Mouse (Mus musculus): ENCODE data around the gene Trpc4ap.

Gene Trpc4ap

DNA sequence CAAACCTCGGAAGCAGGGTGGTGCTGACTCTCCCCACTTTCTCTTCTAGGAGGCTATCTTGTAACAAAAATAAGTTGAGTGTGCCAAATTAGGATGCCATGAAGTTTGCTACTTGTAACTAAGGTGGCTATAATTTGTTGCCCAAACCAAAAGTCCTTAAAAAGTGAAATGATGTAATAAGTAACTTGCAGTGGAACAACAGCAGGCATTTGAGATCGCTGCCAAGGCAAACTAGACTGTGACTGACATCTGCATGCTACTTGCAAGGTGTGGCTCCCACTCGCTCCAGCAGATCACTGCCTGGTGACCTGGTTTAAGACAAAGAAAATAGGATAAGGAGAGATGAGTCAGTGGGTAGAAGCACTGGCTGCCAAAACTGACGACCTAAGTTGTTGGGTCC lies 952 bp upstream of the Trpc4ap start:
- no peak for DNase-seq (ENCODE audit: low read depth, low spot score)

DNA sequence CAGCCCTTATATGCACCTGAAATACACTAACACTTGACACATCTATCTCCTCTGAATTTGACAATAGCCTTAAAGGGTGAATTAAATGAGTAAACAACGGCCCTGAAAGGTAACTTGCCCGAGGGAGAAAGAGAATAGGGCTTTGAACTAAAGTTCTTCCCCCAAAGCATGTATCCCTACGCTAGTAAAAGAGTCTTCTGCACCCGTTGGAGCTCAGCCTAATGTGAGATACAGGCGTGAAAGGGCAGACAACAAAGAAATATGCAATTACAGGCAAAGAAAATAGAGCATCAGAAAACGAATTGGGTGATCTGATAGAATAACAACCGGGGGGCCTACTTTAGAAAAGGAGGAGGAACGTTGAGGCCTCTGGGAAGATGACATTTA lies 855 bp downstream of the Trpc4ap start:
- no peak for DNase-seq (ENCODE audit: low read depth, low spot score)

DNA sequence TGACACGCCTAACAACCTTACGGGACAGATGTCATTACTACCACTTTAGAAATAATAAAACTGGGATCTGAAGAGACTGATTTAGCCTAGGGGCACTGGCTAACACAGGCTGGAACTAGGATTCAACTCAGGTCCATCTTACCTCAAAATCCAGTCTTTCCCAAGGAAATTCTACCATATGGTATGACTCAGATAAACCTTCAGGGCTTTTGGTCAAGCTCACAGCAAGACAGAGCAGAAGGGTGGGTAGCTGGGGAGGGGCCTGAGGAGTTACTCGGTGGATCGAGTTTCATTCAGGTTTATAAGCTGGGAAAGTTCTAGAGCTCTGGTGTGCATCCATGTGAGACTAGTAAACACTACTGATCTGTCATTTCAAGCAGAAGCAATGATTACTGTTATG lies 3.0 kb downstream of the Trpc4ap start:
- DNase-seq (ENCODE audit: low read depth, low spot score), result no peak

DNA sequence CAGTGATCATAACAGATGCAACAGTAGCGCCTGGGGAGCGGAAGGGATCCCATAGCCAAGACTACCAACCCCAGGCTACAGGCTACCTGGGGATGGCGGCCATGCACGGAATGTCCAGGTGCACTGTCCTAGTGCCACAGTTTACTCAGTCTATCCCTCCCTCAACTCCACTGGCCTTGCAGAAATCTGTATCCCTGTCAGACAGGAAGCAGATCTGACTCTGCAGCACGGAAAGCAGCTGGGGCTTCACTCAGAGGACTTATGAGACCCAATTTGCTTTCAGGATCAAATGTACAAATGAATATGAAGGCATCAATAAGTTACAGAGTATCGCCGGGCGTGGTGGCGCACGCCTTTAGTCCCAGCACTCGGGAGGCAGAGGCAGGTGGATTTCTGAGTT lies 4.4 kb downstream of the Trpc4ap start:
- DNase-seq (ENCODE audit: low read depth, low spot score), result no peak

DNA sequence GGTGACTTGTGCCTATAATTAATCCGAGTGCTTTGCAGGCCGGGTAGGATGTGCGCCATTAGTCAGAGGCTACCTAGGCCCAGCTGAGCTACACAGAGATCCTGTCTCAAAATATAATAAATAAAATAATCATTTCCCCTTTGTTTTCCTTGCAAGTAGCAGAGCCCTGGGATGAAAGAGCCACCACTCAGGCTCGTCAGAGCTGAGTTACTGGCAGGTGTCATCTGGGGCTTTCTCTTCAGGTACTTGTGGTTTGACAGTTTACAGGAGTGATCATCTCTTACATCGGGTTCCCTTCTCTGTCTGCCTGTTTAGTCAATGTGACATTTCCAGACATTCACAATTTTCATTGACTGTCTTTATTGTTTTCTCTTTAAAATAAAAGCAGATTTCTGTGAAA lies 5.6 kb downstream of the Trpc4ap start:
- DNase-seq (ENCODE audit: low read depth, low spot score), result no peak

DNA sequence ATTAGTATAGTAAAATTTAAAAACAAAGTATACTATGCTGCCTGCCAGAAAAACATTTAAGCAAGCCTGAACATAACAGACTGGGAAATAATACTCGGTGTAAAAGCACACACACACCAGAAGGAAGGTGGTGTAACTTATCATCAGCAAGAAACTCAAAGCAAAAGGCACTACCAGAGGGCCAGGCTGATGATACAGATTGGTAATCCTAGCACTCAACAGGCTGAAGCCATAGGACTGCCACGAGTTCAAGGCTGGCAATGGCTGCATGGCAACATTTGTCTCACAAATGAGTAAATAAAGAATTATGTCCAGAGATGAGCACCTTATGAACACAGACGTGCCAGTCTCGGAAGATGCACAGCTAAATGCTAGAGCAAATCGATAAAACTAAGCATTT lies 8.4 kb downstream of the Trpc4ap start:
- no peak for DNase-seq (ENCODE audit: low read depth, low spot score)

DNA sequence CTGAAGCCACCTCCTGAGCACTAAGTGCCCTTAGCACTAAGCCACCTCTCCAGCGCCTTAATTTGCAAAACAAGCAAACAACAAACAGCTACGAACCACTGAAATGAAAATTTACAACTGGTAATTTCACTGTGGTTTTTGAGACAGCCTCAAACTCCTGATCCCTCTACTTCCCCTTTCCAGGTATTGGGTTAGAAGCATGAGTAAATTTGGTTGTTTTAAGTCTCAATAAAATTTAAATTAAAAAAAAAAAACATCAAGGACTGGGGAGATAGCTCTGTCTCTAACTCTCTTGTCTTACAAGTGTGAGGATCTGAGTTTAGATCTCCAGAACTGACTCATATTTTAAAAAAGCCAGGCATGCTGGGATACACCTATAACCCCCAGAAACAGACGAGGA lies 9.0 kb downstream of the Trpc4ap start:
- DNase-seq (ENCODE audit: low read depth, low spot score), result no peak

DNA sequence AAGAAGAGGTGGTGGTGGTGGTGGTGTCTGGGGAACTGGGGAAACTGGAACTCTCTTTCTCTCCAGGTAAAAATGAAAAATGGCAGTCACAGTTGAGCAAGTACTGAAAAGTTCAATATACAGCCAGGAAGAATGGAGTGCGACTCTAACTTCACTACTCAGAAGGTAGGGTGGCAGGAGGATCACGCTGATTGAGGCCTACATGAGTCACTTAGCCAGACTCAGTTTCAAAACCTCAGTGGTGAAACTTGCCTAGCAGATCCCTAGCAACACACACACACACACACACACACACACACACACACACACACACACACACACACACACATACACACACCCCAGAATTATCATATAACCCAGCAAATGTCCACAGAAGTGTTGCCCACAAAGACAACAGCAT lies 10.3 kb downstream of the Trpc4ap start:
- no peak for DNase-seq (ENCODE audit: low read depth, low spot score)

DNA sequence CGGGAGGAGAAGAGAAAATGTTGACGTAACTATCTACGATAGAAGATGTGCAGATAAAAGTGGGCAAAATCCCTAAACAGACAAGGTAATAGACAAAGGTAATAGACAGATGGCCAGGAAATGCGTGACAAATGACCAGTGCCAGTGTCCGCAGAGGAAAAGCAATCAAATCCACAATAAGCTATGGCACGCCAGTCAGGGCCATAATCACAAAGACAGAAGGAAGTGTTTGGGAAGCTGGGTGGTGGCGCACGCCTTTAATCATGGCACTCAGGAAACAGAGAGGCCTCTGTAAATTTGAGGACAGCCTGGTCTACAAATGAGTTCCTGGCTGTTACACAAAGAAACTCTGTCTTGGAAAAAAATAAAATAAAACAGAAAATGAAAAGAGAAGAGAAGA lies 11.0 kb downstream of the Trpc4ap start:
- no peak for DNase-seq (ENCODE audit: low read depth, low spot score)

DNA sequence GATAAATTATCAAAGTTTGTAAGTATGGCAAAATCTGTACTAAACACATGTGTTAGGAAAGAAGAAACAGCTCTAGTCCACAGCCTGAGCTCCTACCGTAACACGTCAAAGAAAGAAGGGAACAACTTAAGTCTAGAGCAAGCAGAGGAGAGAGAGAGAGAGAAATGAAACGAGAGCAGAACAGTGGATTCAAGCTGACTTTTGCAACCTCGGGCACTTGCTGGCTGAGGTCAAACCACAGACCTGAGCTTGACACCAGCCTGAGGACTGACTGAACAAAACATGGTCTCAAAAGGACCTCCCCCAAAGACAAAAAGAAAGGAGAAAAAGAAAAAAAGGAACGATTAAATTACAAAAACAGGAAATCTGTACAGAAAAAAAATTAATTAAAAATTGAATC lies 11.6 kb downstream of the Trpc4ap start:
- DNase-seq (ENCODE audit: low read depth, low spot score), result no peak

DNA sequence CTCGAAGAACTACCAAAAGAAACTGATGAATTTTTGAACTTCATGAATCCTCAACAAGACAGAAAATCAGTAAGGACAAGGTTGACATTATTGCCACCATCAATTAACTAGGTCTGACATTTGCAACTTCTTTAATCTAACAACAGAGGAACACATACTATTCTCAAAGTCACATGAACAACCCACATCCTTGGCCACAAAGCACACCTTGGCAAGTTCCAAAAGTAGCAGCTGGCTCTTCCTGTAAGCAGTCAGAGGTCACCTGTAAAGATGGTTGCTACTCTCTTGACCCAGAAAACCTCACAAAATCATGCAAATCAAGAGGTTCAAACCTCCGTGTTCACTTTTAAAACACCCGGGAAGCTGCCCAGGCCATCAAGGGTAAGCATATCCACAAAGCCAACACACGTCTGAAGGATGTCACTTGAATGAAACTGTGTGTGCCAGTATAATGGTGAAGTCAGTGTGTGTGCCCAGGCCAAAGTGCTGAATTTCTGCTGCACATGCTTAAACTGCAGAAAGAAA lies 12.5 kb downstream of the Trpc4ap start:
- no peak for DNase-seq (ENCODE audit: low read depth, low spot score)

DNA sequence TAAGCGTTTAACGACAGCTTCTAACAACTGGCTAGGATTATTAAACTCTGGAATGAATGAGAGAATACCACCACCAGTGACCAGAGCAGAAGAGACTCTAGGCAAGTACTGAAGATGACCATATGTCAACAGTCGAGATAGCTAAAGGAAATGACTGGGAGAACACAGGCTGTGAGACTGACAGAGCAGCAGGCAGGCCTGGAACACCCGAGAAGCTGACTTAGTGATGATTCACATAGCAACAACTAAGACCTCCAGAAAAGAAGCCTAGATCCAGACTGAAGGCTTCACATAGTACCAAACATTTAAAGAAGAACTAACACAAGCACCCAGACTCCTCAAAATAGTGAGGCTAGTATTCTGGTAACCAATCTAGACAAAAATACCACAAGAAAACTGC lies 17.1 kb downstream of the Trpc4ap start:
- no peak for DNase-seq (ENCODE audit: low read depth, low spot score)

DNA sequence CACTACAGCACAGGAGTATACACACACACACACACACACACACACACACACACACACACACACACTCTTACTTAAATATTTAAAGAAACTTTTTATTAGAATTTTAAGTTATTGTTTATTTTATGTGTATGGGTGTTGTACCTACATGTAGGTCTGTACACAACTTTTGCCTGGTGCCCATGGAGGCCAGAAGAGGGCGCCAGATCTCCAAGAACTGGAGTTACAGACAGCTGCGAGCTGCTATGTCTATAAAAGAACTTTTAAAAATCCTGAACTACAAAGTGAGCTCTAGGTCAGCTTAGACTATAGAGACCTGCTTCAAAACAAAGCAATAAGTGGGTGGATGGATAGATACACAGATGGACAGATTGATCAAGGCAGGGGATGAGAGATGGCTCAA lies 18.6 kb downstream of the Trpc4ap start:
- peak; percentile 55 for DNase-seq (ENCODE audit: low read depth, low spot score)

DNA sequence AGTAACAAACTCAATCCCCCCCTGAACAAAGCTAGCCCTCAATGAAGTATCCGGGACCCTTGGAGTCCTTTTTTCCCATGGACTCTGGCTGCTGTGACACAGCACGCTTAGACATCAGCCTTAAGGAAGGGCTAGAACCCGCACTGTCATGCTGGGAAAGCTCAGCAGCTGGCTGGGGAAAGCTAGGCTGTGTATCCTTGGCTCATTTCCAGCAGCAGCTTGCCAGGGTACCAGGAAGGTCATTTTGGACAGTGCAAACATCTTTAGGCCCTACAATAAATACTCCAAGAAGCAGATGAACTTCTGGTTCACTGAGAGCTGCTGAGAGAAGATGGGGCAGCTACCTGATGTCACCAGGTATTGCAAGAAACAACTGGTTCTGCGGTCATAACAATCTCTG lies 20.9 kb downstream of the Trpc4ap start:
- no peak for DNase-seq (ENCODE audit: low read depth, low spot score)

DNA sequence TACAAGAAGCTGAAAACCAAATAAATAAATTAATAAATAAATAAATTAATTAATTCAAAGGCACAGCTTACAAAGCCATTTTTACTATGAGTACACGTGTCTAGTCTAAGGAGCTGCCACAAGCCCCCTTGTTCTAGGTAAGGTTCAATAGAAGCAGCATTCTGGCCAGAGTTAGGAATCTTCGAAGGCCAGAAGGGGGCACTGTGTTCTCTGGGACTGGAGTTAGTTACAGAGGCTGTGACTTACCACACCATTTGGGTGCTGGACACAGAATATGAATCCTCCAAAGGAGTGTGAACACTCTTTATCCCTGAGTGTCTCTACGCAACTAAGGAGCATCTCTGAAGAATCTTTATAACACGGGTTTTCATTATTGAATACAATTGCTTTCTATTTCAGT lies 23.7 kb downstream of the Trpc4ap start:
- DNase-seq (ENCODE audit: low read depth, low spot score), result no peak

DNA sequence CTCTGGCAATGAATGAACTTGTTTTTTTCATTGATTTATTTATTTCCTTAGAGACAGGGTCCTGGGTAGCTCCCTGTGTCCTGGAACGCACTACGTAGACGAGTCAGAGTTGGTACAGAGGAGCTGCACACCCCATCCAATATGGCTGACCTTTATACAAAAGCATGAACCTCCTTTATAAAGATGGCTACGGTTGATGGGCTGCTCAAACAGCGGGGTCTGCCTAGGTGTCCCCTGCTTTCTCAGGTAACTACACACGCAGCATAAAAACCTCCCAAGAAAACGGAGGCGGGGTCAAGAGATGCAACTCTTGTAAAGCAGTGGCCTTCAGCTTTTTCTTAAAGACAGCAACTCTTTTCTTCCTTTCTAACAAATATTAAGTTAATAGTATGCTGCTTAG lies 24.3 kb downstream of the Trpc4ap start:
- no peak for DNase-seq (ENCODE audit: low read depth, low spot score)

DNA sequence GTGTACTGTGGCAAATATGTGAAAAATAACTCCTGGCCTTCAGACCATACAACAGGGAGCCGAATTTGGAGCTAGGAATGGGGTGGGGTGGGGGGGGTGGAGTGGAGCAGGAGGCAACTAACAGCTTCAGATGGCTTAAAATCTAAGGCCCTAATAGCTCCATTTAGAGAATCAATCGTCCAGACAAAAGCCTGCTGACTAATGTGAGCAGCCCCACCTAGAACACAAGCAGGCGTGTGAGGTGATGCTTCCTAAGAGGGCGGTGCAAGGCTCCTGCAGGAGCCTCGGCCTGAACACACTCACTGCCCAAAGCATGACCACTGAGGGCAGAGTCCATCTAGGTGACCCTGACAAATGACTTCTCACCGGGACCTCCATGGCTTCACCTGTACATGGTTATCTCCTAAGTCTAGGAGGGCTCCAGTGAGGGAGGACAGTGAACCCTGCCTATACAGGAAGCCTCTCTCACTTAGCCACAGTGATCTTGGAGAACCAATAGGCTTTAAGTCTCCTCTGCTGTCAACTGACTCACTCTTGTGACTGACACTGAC lies 28.2 kb downstream of the Trpc4ap start:
- DNase-seq (ENCODE audit: low read depth, low spot score), result no peak

DNA sequence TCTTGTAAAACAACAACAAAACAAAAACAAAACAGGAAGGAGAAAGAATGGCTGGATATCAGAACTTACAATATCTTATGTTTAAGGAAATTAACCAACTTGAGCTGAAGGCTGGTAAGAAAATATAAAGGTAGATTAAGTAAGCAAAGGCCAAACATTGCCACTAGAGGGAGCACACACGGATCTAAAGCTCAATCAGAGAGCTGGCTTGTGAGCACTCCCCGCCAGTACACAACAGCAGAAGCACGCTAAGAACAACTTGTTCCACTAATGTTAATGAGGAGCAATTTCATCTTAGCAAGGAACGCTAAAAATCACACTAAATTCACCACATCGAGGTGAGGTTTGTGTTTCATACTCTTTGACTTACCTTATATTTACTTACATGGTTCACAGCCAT lies 29.1 kb downstream of the Trpc4ap start:
- DNase-seq (ENCODE audit: low read depth, low spot score), result no peak

DNA sequence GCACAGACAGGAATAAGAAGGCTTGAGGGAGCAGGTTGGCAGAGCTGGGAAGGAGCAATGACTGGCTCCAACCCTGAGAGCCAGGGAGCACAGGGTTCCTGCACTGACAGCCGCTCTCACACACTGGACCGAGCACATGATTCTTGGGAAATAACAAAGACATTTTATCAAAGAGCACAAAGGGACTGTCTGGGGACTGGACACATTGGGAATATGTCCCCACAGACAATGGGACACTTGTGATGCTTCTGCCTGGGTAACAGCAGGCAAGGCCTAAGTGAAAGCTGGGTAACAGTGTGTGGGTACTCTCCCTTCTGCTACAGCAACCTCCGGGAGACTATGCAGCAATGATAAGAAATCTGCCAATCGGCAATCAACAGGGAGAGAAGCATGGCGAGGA lies 29.8 kb downstream of the Trpc4ap start:
- no peak for DNase-seq (ENCODE audit: low read depth, low spot score)

DNA sequence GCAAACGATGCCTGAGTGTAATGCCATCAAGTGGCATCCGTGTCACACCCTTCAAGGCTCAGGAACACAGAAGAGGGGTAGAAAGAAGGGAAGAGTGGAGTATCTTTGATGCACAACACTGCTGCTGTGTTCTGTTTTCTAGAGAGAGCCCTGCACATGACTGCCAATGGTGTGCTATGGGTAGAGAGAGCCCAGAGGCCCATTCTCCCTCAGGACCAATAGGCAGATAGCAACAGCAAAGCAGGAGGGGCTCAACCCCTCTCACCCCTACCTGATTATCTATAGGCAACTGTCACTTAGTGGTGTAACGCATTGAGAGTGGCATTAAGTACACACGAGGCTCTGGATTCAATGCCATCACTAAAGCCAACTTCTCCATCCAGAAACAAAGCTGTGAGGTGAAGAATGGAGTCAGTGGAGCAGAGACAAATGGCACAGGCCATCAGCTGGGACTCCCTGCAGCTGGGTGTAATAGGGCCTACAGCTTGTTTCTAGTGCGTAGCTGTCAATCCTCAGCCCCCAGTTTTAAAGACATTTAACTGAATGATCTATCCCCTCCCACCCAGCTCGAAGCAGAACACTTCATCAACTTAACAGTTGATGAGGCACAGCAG lies 36.3 kb downstream of the Trpc4ap start:
- DNase-seq (ENCODE audit: low read depth, low spot score), result no peak

DNA sequence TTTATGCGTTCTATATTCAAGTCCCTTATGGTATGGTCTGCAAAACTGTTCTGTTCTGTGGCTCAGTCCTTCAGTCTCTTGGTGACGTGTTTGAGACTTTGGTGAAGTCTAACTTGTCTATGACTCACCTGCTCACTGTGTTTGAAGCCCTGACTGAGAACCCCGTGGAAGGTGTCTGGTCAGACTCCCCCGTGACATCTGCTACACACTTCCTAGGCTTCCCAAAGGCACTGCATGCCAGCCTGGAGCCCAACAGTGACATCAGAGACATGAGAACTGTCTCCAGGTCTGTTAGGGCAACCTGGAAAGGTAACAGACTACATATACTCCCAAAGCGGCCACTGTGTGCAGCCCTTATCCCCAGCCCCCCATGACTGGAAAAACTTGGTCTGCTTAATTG lies 39.6 kb downstream of the Trpc4ap start:
- DNase-seq (ENCODE audit: low read depth, low spot score), result no peak

DNA sequence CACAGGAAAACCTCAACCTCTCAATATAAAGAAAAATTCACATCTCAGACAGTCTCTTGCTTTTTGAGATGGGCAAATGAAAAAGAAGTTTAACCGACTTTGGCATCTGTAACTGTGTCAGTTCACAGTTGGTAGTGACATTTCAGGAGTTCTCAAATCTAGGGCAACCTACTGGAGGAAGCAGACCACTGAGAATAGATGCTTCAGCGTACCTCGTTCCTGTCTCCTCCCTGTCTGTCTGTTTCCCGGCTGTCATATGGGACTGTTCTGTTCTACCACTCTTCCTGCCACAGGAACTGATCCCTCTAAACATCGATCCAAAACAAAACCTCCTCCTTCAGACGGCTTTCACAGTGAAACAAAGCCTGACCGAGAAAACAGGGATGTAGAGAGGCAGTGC lies 46.4 kb downstream of the Trpc4ap start:
- no peak for DNase-seq (ENCODE audit: low read depth, low spot score)

DNA sequence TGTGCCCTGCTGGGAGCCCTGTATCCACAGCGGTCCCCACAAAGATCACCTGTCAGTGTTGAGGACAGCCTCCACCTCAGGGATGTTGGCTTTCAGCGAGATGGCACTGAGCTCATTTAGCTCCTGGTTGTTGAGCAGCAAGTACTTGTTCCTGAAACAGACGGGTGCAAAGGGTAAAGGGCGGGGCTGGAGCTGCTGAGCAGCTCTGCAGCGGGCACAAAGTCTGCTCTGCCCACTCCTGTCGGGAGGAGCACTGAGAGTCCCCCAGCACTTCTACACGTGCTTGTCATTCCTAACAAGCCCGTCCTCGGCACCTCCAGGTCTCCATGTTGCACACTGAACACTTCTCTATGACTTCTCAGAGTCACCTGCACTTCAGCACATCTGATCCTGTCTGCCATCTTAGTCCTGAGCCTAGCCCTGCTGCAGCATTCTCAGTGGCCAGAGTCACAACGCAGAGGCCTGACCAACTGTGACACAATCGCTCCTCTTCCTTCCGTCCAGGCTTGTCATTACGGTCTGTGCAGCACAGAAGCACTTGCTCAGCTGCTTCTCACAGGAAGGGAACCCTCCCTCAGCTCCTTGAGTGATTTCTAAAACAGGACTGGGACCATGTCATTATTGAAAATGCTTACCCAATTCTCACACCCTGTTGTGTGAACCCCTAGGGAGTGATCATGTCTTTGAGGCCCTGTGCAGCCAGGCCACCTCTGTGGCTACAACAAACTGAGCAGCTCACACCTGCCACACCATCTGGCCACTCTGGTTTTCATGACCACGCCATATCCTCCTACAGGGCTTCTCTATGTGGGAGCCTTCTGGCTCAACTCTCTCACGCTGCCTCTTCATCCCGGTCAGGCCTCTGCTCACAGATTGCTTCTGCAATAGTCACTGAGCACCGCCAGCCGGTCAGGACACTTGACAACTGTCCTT lies 50.4 kb downstream of the Trpc4ap start:
- no peak for DNase-seq (ENCODE audit: low read depth, low spot score)

Data from mesoderm, embryonic 11.5 days (tissue).